20 mouse cellular contexts compared by ENCODE assay signal in genomic region chr4:62362437-62362836, GRCm38 (mm10). TPM values are rescaled to one million over a fixed set of nuclear protein-coding genes. Genes with fewer than 3 reads are reported as not detected.
DNase-seq lines count a peak whose midpoint lies in the region; ATAC-seq and TF ChIP-seq lines count a peak whose summit lies in the region.
"Had no signal": no experiment of that assay in that cellular context is flagged by ENCODE, and none has a peak within 500 bp of the region (broad histone marks: within the 10 kb centered on the region; RNA-seq: fewer than 3 reads in every experiment).

No protein-coding gene starts in this region.

- no peaks in the 10 kb centered on the region for H3K9me3 ChIP-seq in liver, embryonic 11.5 days (ENCODE audit: control insufficient read depth, low read length)
- H3K9me3 ChIP-seq in liver, embryonic 16.5 days (replicated peaks; ENCODE audit: control insufficient read depth, low read length) = no peaks in the 10 kb centered on the region
- H3K9me3 ChIP-seq: embryonic facial prominence, embryonic 15.5 days; hindbrain, embryonic 13.5 days; limb, embryonic 13.5 days had no signal

- no peaks in the 10 kb centered on the region for H3K27me3 ChIP-seq in liver, adult 2 months (ENCODE audit: control insufficient read depth, insufficient read depth, low read length)
- no peaks in the 10 kb centered on the region for H3K27me3 ChIP-seq in liver, embryonic 11.5 days (replicated peaks; ENCODE audit: control insufficient read depth, insufficient read depth, low read length)
- H3K27me3 ChIP-seq in liver, embryonic 16.5 days (ENCODE audit: control insufficient read depth, insufficient read depth, low read depth, low read length) = no peaks in the 10 kb centered on the region
- H3K27me3 ChIP-seq: embryonic facial prominence, embryonic 15.5 days; hindbrain, embryonic 13.5 days; limb, embryonic 13.5 days had no signal

- H3K79me2 ChIP-seq in liver, adult 2 months (ENCODE audit: control insufficient read depth, insufficient read depth, low read length) = peaks cover 24% of the 10 kb centered on the region; the same call in 1 of the 2 replicates

- peak overlapping the region; percentile 32; the same call in 1 of the 2 replicates for H3K9ac ChIP-seq in liver, adult 2 months (ENCODE audit: low read depth, low read length)
- H3K9ac ChIP-seq in liver, embryonic 11.5 days (ENCODE audit: low read depth, low read length) = no peak overlapping the region
- H3K9ac ChIP-seq in liver, embryonic 16.5 days (ENCODE audit: low read depth, low read length) = no peak overlapping the region
- H3K9ac ChIP-seq: embryonic facial prominence, embryonic 15.5 days; forebrain, postnatal 0 days had no signal

- H3K4me1 ChIP-seq in liver, adult 2 months (ENCODE audit: control insufficient read depth, insufficient read depth, low read length) = peaks cover 20% of the 10 kb centered on the region
- peaks cover 20% of the 10 kb centered on the region for H3K4me1 ChIP-seq in liver, embryonic 11.5 days (replicated peaks; ENCODE audit: control insufficient read depth, insufficient read depth, low read length)
- H3K4me1 ChIP-seq in liver, embryonic 16.5 days (ENCODE audit: control insufficient read depth, low read depth, low read length) = peaks cover 27% of the 10 kb centered on the region

- 25% methylated on average over 2 of the region's 2 CpGs for WGBS in liver, adult 2 months
- WGBS in liver, embryonic 11.5 days = 59% methylated on average over 2 of the region's 2 CpGs
- 39% methylated on average over 2 of the region's 2 CpGs for whole genome bisulfite sequencing in liver, embryonic 16.5 days (ENCODE audit: insufficient replicate concordance)

- H3K27ac ChIP-seq in liver, adult 2 months (replicated peaks; ENCODE audit: insufficient read depth, low read depth, low read length) = 0 out of 2 replicates have a peak overlapping the region, but pooled peaks have one; percentile 23
- H3K27ac ChIP-seq in liver, embryonic 11.5 days (ENCODE audit: low read depth, low read length) = no peak overlapping the region
- H3K27ac ChIP-seq in liver, embryonic 16.5 days (ENCODE audit: low read length) = no peak overlapping the region
- H3K27ac ChIP-seq: embryonic facial prominence, embryonic 15.5 days; hindbrain, embryonic 13.5 days; limb, embryonic 13.5 days had no signal

- H3K36me3 ChIP-seq in liver, adult 2 months (ENCODE audit: control insufficient read depth, insufficient read depth, low read length) = no peaks in the 10 kb centered on the region
- H3K36me3 ChIP-seq in liver, embryonic 11.5 days (ENCODE audit: control insufficient read depth, insufficient read depth, low read length) = no peaks in the 10 kb centered on the region
- no peaks in the 10 kb centered on the region for H3K36me3 ChIP-seq in liver, embryonic 16.5 days (ENCODE audit: control insufficient read depth, insufficient read depth)
- H3K36me3 ChIP-seq: embryonic facial prominence, embryonic 15.5 days; hindbrain, embryonic 13.5 days; limb, embryonic 13.5 days had no signal

- DNase-seq in heart, adult 11 months = peak; percentile 37
- DNase-seq in heart, adult 8-10 months (ENCODE audit: low spot score) = no peak
- DNase-seq in liver, adult 2 months (ENCODE audit: extremely low read depth, low read depth, low spot score) = peak; percentile 49
- no peak for DNase-seq in liver, embryonic 11.5 days (ENCODE audit: low spot score)
- peak; percentile 84 for DNase-seq in A20 (ENCODE audit: low read depth, low spot score)
- no peak for DNase-seq in right cerebral cortex, postnatal 4 days
- no peak for DNase-seq in urinary bladder, adult 18-20 months (ENCODE audit: low spot score in 2 of 2)
- DNase-seq: adrenal gland, postnatal 25 days; cerebellum, adult 11 months; cerebellum, postnatal 25 days; forebrain, postnatal 0 days; kidney, postnatal 4 days; layer of hippocampus, postnatal 36 days; lung, postnatal 36 days; right cerebral cortex, adult 18-20 months; thymus, postnatal 36 days had no signal

- H3K4me2 ChIP-seq in liver, embryonic 11.5 days = no peak overlapping the region; the same call in none of the 2 replicates
- peak overlapping the region; percentile 87 for H3K4me2 ChIP-seq in liver, embryonic 16.5 days (ENCODE audit: low read depth, low read length)

- ATAC-seq in liver, embryonic 11.5 days (replicated peaks; ENCODE audit: low FRiP score) = no peak
- no peak for ATAC-seq in liver, embryonic 16.5 days (ENCODE audit: low read depth)
- ATAC-seq: forebrain, postnatal 0 days had no signal

- no peak for TF ChIP-seq POLR2A in liver, adult 2 months (IDR thresholded peaks at IDR 0.05; ENCODE audit: extremely low read depth, insufficient read depth, low read length)

- no peak overlapping the region for H3K4me3 ChIP-seq in liver, adult 2 months (ENCODE audit: insufficient read depth, low read depth, low read length)
- no peak overlapping the region for H3K4me3 ChIP-seq in liver, embryonic 11.5 days (ENCODE audit: low read depth, low read length)
- H3K4me3 ChIP-seq in liver, embryonic 16.5 days (ENCODE audit: low read depth, low read length) = peak overlapping the region; percentile 18; the same call in 1 of the 2 replicates

- no peak for TF ChIP-seq CTCF in liver, adult 2 months (IDR thresholded peaks at IDR 0.05; ENCODE audit: low read depth, low read length)

RNA-seq across cellular contexts. Expression of gene Slc31a1, which starts 1.9 kb away (rescaled TPM):
- total RNA-seq in heart, adult 8-10 months (2022) = 10 to 100 TPM; 14.2 to 18.2 (median 15.2) TPM
- total RNA-seq in liver, adult 2 months (2014; rRNA removed) = 88.4 and 91.4 TPM in 2 replicates
- 75.3 and 81.5 TPM in 2 replicates for polyA plus RNA-seq in liver, adult 2 months (2012; rRNA removed)
- polyA plus RNA-seq in liver, embryonic 11.5 days (2014; fragmentation: Nextera tagmentation; extraction: Ambion mirVana) = 48.6 and 56.8 TPM in 2 replicates
- polyA plus RNA-seq in liver, embryonic 16.5 days (2015; fragmentation: Nextera tagmentation; extraction: Ambion mirVana) = 60.4 and 63.7 TPM in 2 replicates

RNA-seq across cellular contexts. Expression of gene Fkbp15, which starts 2.1 kb away (rescaled TPM):
- 10 to 100 TPM; 18.1 to 22.2 (median 20.3) TPM for total RNA-seq in heart, adult 8-10 months (2022)
- 22.7 and 24.5 TPM in 2 replicates for total RNA-seq in liver, adult 2 months (2014; rRNA removed)
- 17.4 and 20.0 TPM in 2 replicates for polyA plus RNA-seq in liver, adult 2 months (2012; rRNA removed)
- polyA plus RNA-seq in liver, embryonic 11.5 days (2014; fragmentation: Nextera tagmentation; extraction: Ambion mirVana) = 26.9 and 29.9 TPM in 2 replicates
- 14.5 and 15.9 TPM in 2 replicates for polyA plus RNA-seq in liver, embryonic 16.5 days (2015; fragmentation: Nextera tagmentation; extraction: Ambion mirVana)

RNA-seq across cellular contexts. Expression of gene Cdc26, which starts 46.0 kb away (rescaled TPM):
- 10 to 100 TPM; 43.2 to 50.7 (median 47.0) TPM for total RNA-seq in heart, adult 8-10 months (2022)
- 46.9 and 52.6 TPM in 2 replicates for total RNA-seq in liver, adult 2 months (2014; rRNA removed)
- 13.5 and 14.8 TPM in 2 replicates for polyA plus RNA-seq in liver, adult 2 months (2012; rRNA removed)
- polyA plus RNA-seq in liver, embryonic 11.5 days (2014; fragmentation: Nextera tagmentation; extraction: Ambion mirVana) = 155 and 156 TPM in 2 replicates
- 52.4 and 55.5 TPM in 2 replicates for polyA plus RNA-seq in liver, embryonic 16.5 days (2015; fragmentation: Nextera tagmentation; extraction: Ambion mirVana)

RNA-seq across cellular contexts. Expression of gene Prpf4, which starts 46.2 kb away (rescaled TPM):
- 10 to 100 TPM; 10.0 to 11.8 (median 10.3) TPM for total RNA-seq in heart, adult 8-10 months (2022)
- 3.9 and 4.6 TPM in 2 replicates for total RNA-seq in liver, adult 2 months (2014; rRNA removed)
- polyA plus RNA-seq in liver, adult 2 months (2012; rRNA removed) = 4.4 and 7.3 TPM in 2 replicates
- 30.7 and 30.8 TPM in 2 replicates for polyA plus RNA-seq in liver, embryonic 11.5 days (2014; fragmentation: Nextera tagmentation; extraction: Ambion mirVana)
- polyA plus RNA-seq in liver, embryonic 16.5 days (2015; fragmentation: Nextera tagmentation; extraction: Ambion mirVana) = 8.4 and 9.8 TPM in 2 replicates

Comparison
In these comparisons a context has a peak if more than half of its experiments do, and no peak if none do; other contexts are left out.
1. DNase-seq: peak in heart, adult 11 months (single experiment), liver, adult 2 months (single experiment) and A20 (single experiment); none in heart, adult 8-10 months (single experiment), liver, embryonic 11.5 days (single experiment), right cerebral cortex, postnatal 4 days (single experiment) and urinary bladder, adult 18-20 months (0 of 2).